Comparison of ENCODE assay signal across 8 mouse cellular contexts in genomic region chr2:152177162-152177805, GRCm38 (mm10). TPM values are rescaled to one million over a fixed set of nuclear protein-coding genes. Genes with fewer than 3 reads are reported as not detected.
A peak's percentile ranks its signal among the peaks of the same experiment; 100 is the strongest.
DNase-seq lines count a peak whose midpoint lies in the region; ATAC-seq lines count a peak whose summit lies in the region.

No protein-coding gene starts in this region.

- 9% methylated on average over 24 of the region's 24 CpGs for WGBS in forebrain, embryonic 13.5 days
- 22% methylated on average over 24 of the region's 24 CpGs for WGBS in limb, embryonic 10.5 days
- WGBS in neural tube, embryonic 13.5 days = 7% methylated on average over 24 of the region's 24 CpGs

- H3K4me1 ChIP-seq in forebrain, embryonic 13.5 days = peaks cover 6% of the 10 kb centered on the region; the same call in 1 of the 2 replicates
- H3K4me1 ChIP-seq in limb, embryonic 10.5 days = peaks cover 15% of the 10 kb centered on the region
- peaks cover 12% of the 10 kb centered on the region for H3K4me1 ChIP-seq in neural tube, embryonic 13.5 days (replicated peaks)

- H3K9me3 ChIP-seq in forebrain, embryonic 13.5 days (replicated peaks) = no peaks in the 10 kb centered on the region
- no peaks in the 10 kb centered on the region for H3K9me3 ChIP-seq in limb, embryonic 10.5 days (replicated peaks)
- H3K9me3 ChIP-seq in neural tube, embryonic 13.5 days = peaks cover 6% of the 10 kb centered on the region; the same call in 1 of the 2 replicates

- H3K36me3 ChIP-seq in forebrain, embryonic 13.5 days (ENCODE audit: poor library complexity, severe bottlenecking) = no peaks in the 10 kb centered on the region
- no peaks in the 10 kb centered on the region for H3K36me3 ChIP-seq in limb, embryonic 10.5 days
- no peaks in the 10 kb centered on the region for H3K36me3 ChIP-seq in neural tube, embryonic 13.5 days

- H3K4me2 ChIP-seq in forebrain, embryonic 13.5 days = peak overlapping the region; percentile 42
- peak overlapping the region; percentile 41 for H3K4me2 ChIP-seq in neural tube, embryonic 13.5 days

- H3K4me3 ChIP-seq in forebrain, embryonic 13.5 days = peak overlapping the region; percentile 17; the same call in 1 of the 2 replicates
- H3K4me3 ChIP-seq in limb, embryonic 10.5 days = peak overlapping the region; percentile 26
- H3K4me3 ChIP-seq in neural tube, embryonic 13.5 days = 0 out of 2 replicates have a peak overlapping the region, but pooled peaks have one; percentile 6

- H3K27me3 ChIP-seq in forebrain, embryonic 13.5 days = no peaks in the 10 kb centered on the region
- peaks cover 18% of the 10 kb centered on the region for H3K27me3 ChIP-seq in limb, embryonic 10.5 days (ENCODE audit: low read depth, poor library complexity, severe bottlenecking)
- no peaks in the 10 kb centered on the region for H3K27me3 ChIP-seq in neural tube, embryonic 13.5 days

- 0 out of 2 replicates have a peak overlapping the region, but pooled peaks have one; percentile 16 for H3K9ac ChIP-seq in forebrain, embryonic 13.5 days
- H3K9ac ChIP-seq in neural tube, embryonic 13.5 days = peak overlapping the region; percentile 47; the same call in 1 of the 2 replicates

- no peak for ATAC-seq in forebrain, embryonic 13.5 days
- 0 out of 2 replicates have a peak, but pooled peaks have one; percentile 19 for ATAC-seq in neural tube, embryonic 13.5 days (ENCODE audit: low read depth)

- peak; percentile 7 to 31 for DNase-seq in adrenal gland, adult 18-20 months (ENCODE audit: low spot score in 2 of 2)
- peak; percentile 77 for DNase-seq in heart, postnatal 4 days
- no peak for DNase-seq in limb, embryonic 10.5 days (ENCODE audit: low spot score)
- DNase-seq in natural killer cell, adult 2 months (ENCODE audit: low spot score in 2 of 2) = no peak
- DNase-seq in right cerebral cortex, adult 2 months (ENCODE audit: low spot score in 2 of 2) = no peak
- no peak for DNase-seq in cerebellum, postnatal 10 days

- no peak overlapping the region for H3K27ac ChIP-seq in forebrain, embryonic 13.5 days
- H3K27ac ChIP-seq in limb, embryonic 10.5 days = peak overlapping the region; percentile 15; the same call in 1 of the 2 replicates
- no peak overlapping the region for H3K27ac ChIP-seq in neural tube, embryonic 13.5 days (replicated peaks)

RNA-seq across cellular contexts. Expression of gene Tcf15, which starts 33.9 kb away (rescaled TPM):
- total RNA-seq in adrenal gland, adult 18-20 months (2021) = 1 to 10 TPM; 1.9 to 4.3 TPM
- 1.4 and 1.8 TPM in 2 replicates for polyA plus RNA-seq in forebrain, embryonic 13.5 days (2015; fragmentation: Nextera tagmentation; extraction: Ambion mirVana)
- total RNA-seq in heart, postnatal 4 days (2021) = 10 to 100 TPM; 29.6 to 38.0 TPM
- 27.3 and 29.8 TPM in 2 replicates for polyA plus RNA-seq in limb, embryonic 10.5 days (2016; fragmentation: Nextera tagmentation; extraction: Ambion mirVana)
- polyA plus RNA-seq in neural tube, embryonic 13.5 days (2015; fragmentation: Nextera tagmentation; extraction: Ambion mirVana) = 6.9 and 7.4 TPM in 2 replicates

RNA-seq across cellular contexts. Expression of gene Csnk2a1, which starts 49.4 kb away (rescaled TPM):
- total RNA-seq in adrenal gland, adult 18-20 months (2021) = 10 to 100 TPM; 88.2 to 98.6 TPM
- 137 and 142 TPM in 2 replicates for polyA plus RNA-seq in forebrain, embryonic 13.5 days (2015; fragmentation: Nextera tagmentation; extraction: Ambion mirVana)
- 100 to 1,000 TPM in 1 of 2 experiments, 10 to 100 TPM in 1; 99.7 to 103 TPM for total RNA-seq in heart, postnatal 4 days (2021)
- 77.4 and 77.6 TPM in 2 replicates for polyA plus RNA-seq in limb, embryonic 10.5 days (2016; fragmentation: Nextera tagmentation; extraction: Ambion mirVana)
- 89.7 and 99.2 TPM in 2 replicates for polyA plus RNA-seq in neural tube, embryonic 13.5 days (2015; fragmentation: Nextera tagmentation; extraction: Ambion mirVana)

Comparison
In these comparisons a context has a peak if more than half of its experiments do, and no peak if none do; other contexts are left out.
1. DNase-seq: peak in adrenal gland, adult 18-20 months (2 of 2) and heart, postnatal 4 days (single experiment); none in limb, embryonic 10.5 days (single experiment), natural killer cell, adult 2 months (0 of 2), right cerebral cortex, adult 2 months (0 of 2) and cerebellum, postnatal 10 days (0 of 2).
2. Peak in every context shown above with its lines, with median percentiles within 50 percentile points of each other: H3K4me3 ChIP-seq.